Mouse (Mus musculus) gastrocnemius, adult 8-10 months (tissue): ENCODE results near the gene Sae1. TPM values are rescaled to one million over a fixed set of nuclear protein-coding genes. Genes with fewer than 3 reads are reported as not detected.

ENCODE experiments used
- DNase-seq, 2 experiments: peaks; one replicate each; pipeline ENCODE4 v3.0.0; 2022; ENCODE audit warnings: low spot score in 2 of 2
- total RNA-seq, 4 experiments: library from RNA; stranded (reverse); gene quantifications; 2 replicates each; pipeline ENCODE4 v1.2.4; 2022

Gene Sae1
- total RNA-seq, 4 experiments from 2014 or later, result 25.0 to 30.6 (median 26.9) TPM

GRCm38 (mm10) chr7:16364319-16364718 is 23.3 kb downstream of the Sae1 start:
- DNase-seq, result no peak

GRCm38 (mm10) chr7:16357602-16358001 is 30.0 kb downstream of the Sae1 start:
- DNase-seq, result no peak

- DNase-seq, result no peak
Observed at GRCm38 (mm10) chr7:16355854-16356594, 31.6 kb downstream of the Sae1 start.

GRCm38 (mm10) chr7:16349999-16350398 is 37.6 kb downstream of the Sae1 start:
- DNase-seq, result no peak

GRCm38 (mm10) chr7:16345297-16345696 is 42.3 kb downstream of the Sae1 start:
- DNase-seq, result no peak

GRCm38 (mm10) chr7:16344598-16344997 is 43.0 kb downstream of the Sae1 start:
- no peak for DNase-seq

- no peak for DNase-seq
Observed at GRCm38 (mm10) chr7:16337733-16338132, 49.9 kb downstream of the Sae1 start.

- no peak for DNase-seq
Observed at GRCm38 (mm10) chr7:16329146-16329545, 58.5 kb downstream of the Sae1 start.

GRCm38 (mm10) chr7:16326607-16326971 is 61.0 kb downstream of the Sae1 start:
- DNase-seq, result no peak

GRCm38 (mm10) chr7:16325920-16326606 is 61.5 kb downstream of the Sae1 start:
- peak; percentile 65 to 66 for DNase-seq

- no peak for DNase-seq
Observed at GRCm38 (mm10) chr7:16324661-16325060, 62.9 kb downstream of the Sae1 start.

GRCm38 (mm10) chr7:16320479-16320878 is 67.1 kb downstream of the Sae1 start:
- DNase-seq, result no peak

GRCm38 (mm10) chr7:16319216-16319615 is 68.4 kb downstream of the Sae1 start:
- DNase-seq, result no peak

GRCm38 (mm10) chr7:16317094-16317493 is 70.5 kb downstream of the Sae1 start:
- DNase-seq, result no peak

GRCm38 (mm10) chr7:16315222-16315759 is 72.3 kb downstream of the Sae1 start:
- no peak for DNase-seq

- no peak for DNase-seq
Observed at GRCm38 (mm10) chr7:16314221-16314775, 73.3 kb downstream of the Sae1 start.

- peak; percentile 78 to 79 for DNase-seq
Observed at GRCm38 (mm10) chr7:16313481-16314220, 74.0 kb downstream of the Sae1 start.

- DNase-seq, result peak; percentile 66 to 68
Observed at GRCm38 (mm10) chr7:16312672-16313311, 74.8 kb downstream of the Sae1 start.

- DNase-seq, result peak in 1 of 2 experiments; percentile 21
Observed at GRCm38 (mm10) chr7:16312011-16312671, 75.5 kb downstream of the Sae1 start.

- no peak for DNase-seq
Observed at GRCm38 (mm10) chr7:16311453-16312004, 76.1 kb downstream of the Sae1 start.
